Mouse (Mus musculus) bone marrow macrophage, adult 2 months (primary cell): ENCODE measurements around the gene Ift172.

Experiments
- CTCF ChIP-seq: IDR thresholded peaks from 2 replicates; pipeline ENCODE4 v1.5.1; 2012; ENCODE audit warnings: low read depth, mild to moderate bottlenecking, low read length, moderate library complexity
- POLR2A ChIP-seq: IDR thresholded peaks from 2 replicates; pipeline ENCODE4 v1.6.1; 2012; ENCODE audit warnings: mild to moderate bottlenecking, low read depth, low read length, borderline replicate concordance

DNA sequence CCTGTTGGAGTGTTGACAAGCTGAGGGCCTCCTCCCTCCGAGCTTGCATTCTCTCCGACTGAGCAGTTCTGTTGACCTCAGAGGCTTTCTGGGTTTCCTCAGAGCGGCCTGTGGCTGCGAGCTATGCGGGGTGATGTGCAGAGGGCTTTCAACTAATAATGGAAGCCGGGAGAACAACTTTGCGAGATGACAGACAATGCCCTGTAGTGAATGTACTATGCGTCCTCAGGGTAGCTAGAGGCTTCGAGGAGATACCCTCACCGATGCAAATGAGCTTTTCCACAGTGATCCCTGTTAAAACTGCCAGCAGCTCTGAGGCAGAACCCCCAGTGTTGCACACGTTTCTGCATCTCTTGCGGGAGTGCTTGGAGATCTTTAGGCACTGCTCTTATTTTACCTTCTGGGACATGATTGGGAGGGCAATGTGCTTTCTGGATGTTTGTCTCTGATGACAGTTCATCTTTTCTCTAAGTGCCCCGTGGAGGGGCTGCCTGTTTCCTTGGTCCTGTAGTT, 49.3 kb downstream of the Ift172 start:
- TF ChIP-seq CTCF (no peak), POLR2A (no peak)
